Mouse (Mus musculus) Patski (cell line): Measurements from ENCODE around the gene Cyp1a1. TPM values are rescaled to one million over a fixed set of nuclear protein-coding genes. Genes with fewer than 3 reads are reported as not detected.
A peak's percentile ranks its signal among the peaks of the same experiment; 100 is the strongest.

Experiments
- ATAC-seq: fragments of 100-300 bp; one replicate; pipeline ENCODE4 v1.8.0; 2021
- CTCF ChIA-PET: fragments of 350-600 bp; sonication (Branson Sonifier 250); formaldehyde crosslinking; loops from one replicate; lab custom pipeline; 2022; ENCODE audit warnings: inconsistent platforms; lab: Charles Lee
- POLR2A ChIA-PET: fragments of 350-600 bp; sonication (Branson Sonifier 250); formaldehyde crosslinking; loops from one replicate; lab custom pipeline; 2022; ENCODE audit warnings: antibody characterized with exemption, inconsistent platforms; lab: Charles Lee
- DNase-seq: peaks from one replicate; pipeline ENCODE4 v3.0.0-alpha.2; 2011; ENCODE audit warnings: low read depth, low spot score
- H3K27me3 ChIP-seq: fragments of 371-371 bp; one replicate; pipeline ENCODE4 v1.5.1; 2021
- CTCF ChIP-seq: fragments of 100-300 bp; IDR thresholded peaks from one replicate; pipeline ENCODE4 v1.5.1; 2021
- in situ Hi-C: fragments of 300-500 bp; cut with MboI; formaldehyde crosslinking; loops from 3 replicates; pipeline ENCODE4 v1.11.1; 2018; ENCODE audit warnings: low pct_unique_long_range_greater_than_20kb, mixed read lengths
- polyA plus RNA-seq: library from polyadenylated mRNA; unstranded; gene quantifications from one replicate; pipeline ENCODE4 v1.2.3, GENCODE M21; 2021

The Cyp1a1 gene
- polyA plus RNA-seq, 1 experiment from 2014 or later = not detected

GRCm38 (mm10) chr9:57654966-57655365, 32.8 kb upstream of the Cyp1a1 start:
- no peak for DNase-seq
- no peak for ATAC-seq
- ChIA-PET POLR2A (interaction anchor here (0.7 to 1.6 kb wide), 2 partner anchors 26 to 56 kb away, joined by 3 read pairs; no protein-coding TSS in a partner anchor), CTCF (interaction anchor here (1.2 to 3.3 kb wide), 5 partner anchors 9 to 97 kb away, joined by 3 to 13 read pairs (median 9); partner anchors contain the start of gene Ulk3)
- H3K27me3 ChIP-seq = no peaks in the 10 kb centered on the region
- in situ Hi-C loops = loop anchor here (5.0 kb wide), 1 partner anchor 63 kb away; no protein-coding TSS in a partner anchor
- TF ChIP-seq CTCF = no peak

- CTCF ChIA-PET = interaction anchor here (1.2 to 3.3 kb wide), 6 partner anchors 10 to 98 kb away, joined by 3 to 13 read pairs (median 6); partner anchors contain the start of gene Ulk3
- peak; percentile 91 for TF ChIP-seq CTCF
- in situ Hi-C loops = no loop called here
- H3K27me3 ChIP-seq = no peaks in the 10 kb centered on the region
- DNase-seq (peak; percentile 78), ATAC-seq (peak; percentile 66)
- POLR2A ChIA-PET = interaction anchor here (1.6 kb wide), 1 partner anchor 57 kb away, joined by 3 read pairs; no protein-coding TSS in a partner anchor
These were observed 32.0 kb upstream of the Cyp1a1 start for GRCm38 (mm10) chr9:57655749-57656148.

GRCm38 (mm10) chr9:57656631-57657350, 30.9 kb upstream of the Cyp1a1 start:
- no peak for ATAC-seq
- in situ Hi-C loops = no loop called here
- TF ChIP-seq CTCF = no peak
- DNase-seq = no peak
- ChIA-PET POLR2A (interaction anchor here (0.5 kb wide), 1 partner anchor 109 kb away, joined by 4 read pairs; no protein-coding TSS in a partner anchor), CTCF (interaction anchor here (1.1 to 3.3 kb wide), 3 partner anchors 11 to 59 kb away, joined by 3 to 9 read pairs (median 3); no protein-coding TSS in a partner anchor)
- H3K27me3 ChIP-seq = no peaks in the 10 kb centered on the region

- DNase-seq (no peak), ATAC-seq (no peak)
- ChIA-PET CTCF (interaction anchor here (4.0 kb wide), 1 partner anchor 87 kb away, joined by 31 read pairs; no protein-coding TSS in a partner anchor), POLR2A (no interaction called here)
- TF ChIP-seq CTCF = peak; percentile 50
- H3K27me3 ChIP-seq = no peaks in the 10 kb centered on the region
- in situ Hi-C loops = no loop called here
These were observed 29.9 kb upstream of the Cyp1a1 start for GRCm38 (mm10) chr9:57657843-57658242.

- DNase-seq = no peak
- ChIA-PET POLR2A (interaction anchor here (1.2 kb wide), 1 partner anchor 87 kb away, joined by 4 read pairs; no protein-coding TSS in a partner anchor), CTCF (interaction anchor here (0.7 to 4.0 kb wide), 5 partner anchors 9 to 100 kb away, joined by 3 to 31 read pairs (median 6); no protein-coding TSS in a partner anchor)
- no peaks in the 10 kb centered on the region for H3K27me3 ChIP-seq
- no peak for ATAC-seq
- peak; percentile 37 for TF ChIP-seq CTCF
- in situ Hi-C loops = no loop called here
These were observed 28.8 kb upstream of the Cyp1a1 start for GRCm38 (mm10) chr9:57658970-57659369.

GRCm38 (mm10) chr9:57659774-57660173, 28.0 kb upstream of the Cyp1a1 start:
- ChIA-PET CTCF (interaction anchor here (0.5 to 4.0 kb wide), 10 partner anchors 10 to 544 kb away, joined by 3 to 31 read pairs (median 3); partner anchors contain the start of genes Islr, Islr2 and Scamp2), POLR2A (interaction anchor here (0.9 to 1.2 kb wide), 2 partner anchors 85 to 87 kb away, joined by 4 to 5 read pairs; no protein-coding TSS in a partner anchor)
- H3K27me3 ChIP-seq = no peaks in the 10 kb centered on the region
- peak; percentile 84 for TF ChIP-seq CTCF
- in situ Hi-C loops = loop anchor here (5.0 kb wide), 2 partner anchors 88 to 338 kb away; no protein-coding TSS in a partner anchor
- ATAC-seq (no peak), DNase-seq (no peak)

- DNase-seq = no peak
- ATAC-seq = no peak
- in situ Hi-C loops = loop anchor here (5.0 kb wide), 2 partner anchors 87 to 337 kb away; no protein-coding TSS in a partner anchor
- POLR2A ChIA-PET = interaction anchor here (0.9 kb wide), 1 partner anchor 84 kb away, joined by 5 read pairs; no protein-coding TSS in a partner anchor
- TF ChIP-seq CTCF = no peak
- peaks cover 4% of the 10 kb centered on the region for H3K27me3 ChIP-seq
- CTCF ChIA-PET = interaction anchor here (0.5 to 4.0 kb wide), 10 partner anchors 9 to 543 kb away, joined by 3 to 31 read pairs (median 3); partner anchors contain the start of genes Islr, Islr2 and Scamp2
These were observed 27.2 kb upstream of the Cyp1a1 start for GRCm38 (mm10) chr9:57660501-57660900.

- H3K27me3 ChIP-seq = peaks cover 5% of the 10 kb centered on the region
- CTCF ChIA-PET = interaction anchor here (0.8 to 2.9 kb wide), 2 partner anchors 38 to 98 kb away, joined by 3 to 13 read pairs; no protein-coding TSS in a partner anchor
- no peak for TF ChIP-seq CTCF
- in situ Hi-C loops = loop anchor here (5.0 kb wide), 2 partner anchors 86 to 336 kb away; no protein-coding TSS in a partner anchor
- DNase-seq (no peak), ATAC-seq (no peak)
- POLR2A ChIA-PET = no interaction called here
These were observed 26.2 kb upstream of the Cyp1a1 start for GRCm38 (mm10) chr9:57661552-57661951.

- TF ChIP-seq CTCF = no peak
- ChIA-PET POLR2A (interaction anchor here (0.6 kb wide), 1 partner anchor 61 kb away, joined by 3 read pairs; no protein-coding TSS in a partner anchor), CTCF (no interaction called here)
- in situ Hi-C loops = loop anchor here (5.0 kb wide), 2 partner anchors 83 to 333 kb away; no protein-coding TSS in a partner anchor
- no peak for ATAC-seq
- no peak for DNase-seq
- peaks cover 8% of the 10 kb centered on the region for H3K27me3 ChIP-seq
These were observed 23.1 kb upstream of the Cyp1a1 start for GRCm38 (mm10) chr9:57664616-57665015.

- CTCF ChIA-PET = no interaction called here
- in situ Hi-C loops = no loop called here
- ATAC-seq (no peak), DNase-seq (no peak)
- TF ChIP-seq CTCF = no peak
- peaks cover 10% of the 10 kb centered on the region for H3K27me3 ChIP-seq
- POLR2A ChIA-PET = no interaction called here
These were observed 21.2 kb upstream of the Cyp1a1 start for GRCm38 (mm10) chr9:57666536-57666935.
